Mouse (Mus musculus) embryonic facial prominence, embryonic 12.5 days (tissue): ENCODE results near the gene Pard6b. TPM values are rescaled to one million over a fixed set of nuclear protein-coding genes. Genes with fewer than 3 reads are reported as not detected.

Experiments used
- ATAC-seq: fragments of 200-750 bp; cut with Nextera tagmentation; 2 replicates; pipeline ENCODE4 v1.8.0; 2017; ENCODE audit not compliant: insufficient number of reproducible peaks, insufficient read depth, low FRiP score, low TSS enrichment
- H3K27ac ChIP-seq: fragments of 300-500 bp; sonication (generic); 2 replicates; pipeline ENCODE4 v1.5.1; 2016; ENCODE audit warnings: mild to moderate bottlenecking
- H3K27me3 ChIP-seq: fragments of 300-500 bp; sonication (generic); 2 replicates; pipeline ENCODE4 v1.6.1; 2016; ENCODE audit warnings: mild to moderate bottlenecking, moderate library complexity
- H3K36me3 ChIP-seq: fragments of 300-500 bp; sonication (generic); 2 replicates; pipeline ENCODE4 v1.6.1; 2016; ENCODE audit warnings: mild to moderate bottlenecking
- H3K4me1 ChIP-seq: fragments of 300-500 bp; sonication (generic); 2 replicates; pipeline ENCODE4 v1.6.1; 2016
- H3K4me2 ChIP-seq: fragments of 300-500 bp; sonication (generic); replicated peaks from 2 replicates; pipeline ENCODE4 v1.6.1; 2016; ENCODE audit warnings: mild to moderate bottlenecking, moderate library complexity
- H3K4me3 ChIP-seq: fragments of 300-500 bp; sonication (generic); 2 replicates; pipeline ENCODE4 v1.5.1; 2016; ENCODE audit warnings: mild to moderate bottlenecking
- H3K9ac ChIP-seq: fragments of 300-500 bp; sonication (generic); 2 replicates; pipeline ENCODE4 v1.6.1; 2016; ENCODE audit warnings: mild to moderate bottlenecking, moderate library complexity
- H3K9me3 ChIP-seq: fragments of 300-500 bp; sonication (generic); 2 replicates; pipeline ENCODE4 v1.6.1; 2016; ENCODE audit warnings: mild to moderate bottlenecking, moderate library complexity
- WGBS: fragments of 180-500 bp; shearing (Covaris S2); methylation state at CpG from one replicate; pipeline ENCODE4 v1.1.7; 2016; 5-methylcytosine and 5-hydroxymethylcytosine counted together
- polyA plus RNA-seq: library from polyadenylated mRNA; unstranded; fragments of >200 nt; fragmentation: Nextera tagmentation; extraction: Ambion mirVana; gene quantifications from 2 replicates; pipeline ENCODE4 v1.2.1, GENCODE M21; 2016

Pard6b gene
- polyA plus RNA-seq: 6.0 and 6.6 TPM in 2 replicates

DNA sequence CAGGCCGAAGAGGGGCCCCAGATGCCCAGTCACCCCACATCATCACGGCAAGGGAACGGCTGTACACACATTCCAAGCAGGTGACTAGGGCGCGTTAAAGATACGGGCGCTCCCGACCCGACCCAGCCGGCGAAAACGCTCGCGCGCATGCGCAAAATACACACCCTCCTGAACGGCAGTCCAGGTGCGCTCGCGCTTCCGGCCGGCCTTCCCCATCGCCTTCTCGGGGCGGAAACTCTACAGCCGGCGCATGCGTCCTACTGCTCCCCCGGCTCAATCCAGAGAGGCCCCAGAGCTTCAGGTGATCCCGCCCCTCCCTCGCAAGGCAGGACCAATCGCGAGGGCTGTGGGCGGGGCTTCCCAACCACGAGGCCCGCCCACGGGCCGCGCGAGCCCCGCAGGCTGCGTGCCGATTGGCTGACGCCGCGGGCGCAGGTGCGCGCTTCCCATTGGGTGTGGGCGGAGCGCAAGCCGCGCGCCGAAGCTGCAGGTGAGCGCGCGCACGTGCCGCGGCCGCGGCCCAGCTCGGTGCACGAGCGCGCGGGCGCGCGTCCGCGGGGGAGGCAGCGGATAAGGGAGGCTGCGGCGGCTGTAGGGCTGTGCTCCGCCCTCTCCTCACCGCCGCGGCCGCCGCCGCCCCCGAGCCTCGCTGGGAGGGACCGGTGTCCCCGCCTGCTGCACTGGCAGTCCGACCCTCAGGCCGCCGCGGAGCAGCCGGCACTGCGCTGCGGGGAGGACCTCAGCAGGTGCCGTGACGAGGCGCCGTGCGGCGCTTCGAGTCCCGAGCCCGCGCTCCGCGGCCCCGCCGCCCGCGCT, at the start of gene Pard6b:
Gene Pard6b, plus strand, starts transcription at position 574 of the 816 bp plus-strand sequence.
- H3K9me3 ChIP-seq: no peaks in the 10 kb centered on the region
- H3K36me3 ChIP-seq: no peaks in the 10 kb centered on the region
- H3K9ac ChIP-seq: peak within 1 kb of the TSS; percentile 66
- peak within 1 kb of the TSS; percentile 51 for H3K27ac ChIP-seq
- H3K4me2 ChIP-seq: peak within 1 kb of the TSS; percentile 95
- H3K27me3 ChIP-seq: peaks cover 28% of the 10 kb centered on the region
- WGBS: 1% methylated on average over 73 of the region's 110 CpGs
- peaks cover 7% of the 10 kb centered on the region; the same call in 1 of the 2 replicates for H3K4me1 ChIP-seq
- peak within 1 kb of the TSS; percentile 77 for H3K4me3 ChIP-seq
- peak; percentile 90 for ATAC-seq

DNA sequence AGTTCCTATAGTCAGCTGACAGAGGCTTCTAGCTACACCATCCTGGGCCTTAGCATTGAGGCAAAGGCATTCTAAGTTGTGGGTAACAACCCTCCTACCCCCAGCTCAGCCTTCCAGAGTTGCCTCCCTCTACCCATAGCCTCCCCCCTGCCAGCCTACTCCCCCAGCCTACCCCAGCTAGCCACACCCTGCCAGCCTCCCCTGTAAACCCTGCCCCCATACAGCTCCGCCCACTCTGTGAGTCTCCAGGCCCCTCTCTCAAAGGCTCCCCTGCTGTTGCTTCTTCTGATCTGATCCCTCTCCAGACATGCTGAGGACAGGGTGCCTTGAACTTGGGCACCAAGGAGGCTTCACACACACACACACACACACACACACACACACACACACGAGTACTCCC, 49.0 kb upstream of the Pard6b start:
- H3K4me1 ChIP-seq: no peaks in the 10 kb centered on the region
- H3K27ac ChIP-seq: no peak overlapping the region
- no peak overlapping the region for H3K9ac ChIP-seq
- peaks cover 5% of the 10 kb centered on the region; the same call in 1 of the 2 replicates for H3K9me3 ChIP-seq
- ATAC-seq: 0 out of 2 replicates have a peak, but pooled peaks have one; percentile 36
- no peak overlapping the region for H3K4me2 ChIP-seq
- H3K4me3 ChIP-seq: no peak overlapping the region
- 86% methylated on average over 2 of the region's 2 CpGs for WGBS
- H3K27me3 ChIP-seq: no peaks in the 10 kb centered on the region
- no peaks in the 10 kb centered on the region for H3K36me3 ChIP-seq

DNA sequence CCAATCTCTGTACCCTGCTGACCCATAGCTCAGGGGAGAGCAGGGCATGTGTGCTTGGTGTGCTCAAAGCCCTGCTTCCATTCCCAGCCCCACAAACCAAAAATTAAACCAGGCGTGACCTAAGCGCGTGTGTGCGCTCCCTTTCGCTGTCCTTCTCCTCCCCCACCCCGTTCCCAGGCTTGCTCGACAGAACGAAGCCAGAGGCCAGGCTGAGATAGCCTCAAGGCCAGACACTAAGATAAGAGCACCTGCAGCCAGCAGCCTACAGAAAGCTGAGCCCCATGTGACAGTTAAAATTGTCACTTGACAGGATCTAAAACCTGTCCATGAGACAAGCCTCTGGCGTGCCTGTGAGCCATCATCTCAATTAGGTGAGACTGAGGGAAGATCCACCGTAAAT, 46.9 kb upstream of the Pard6b start:
- Histone ChIP-seq H3K4me1 (no peaks in the 10 kb centered on the region), H3K9me3 (no peaks in the 10 kb centered on the region), H3K36me3 (no peaks in the 10 kb centered on the region), H3K4me2 (no peak overlapping the region), H3K9ac (no peak overlapping the region), H3K27ac (no peak overlapping the region), H3K4me3 (no peak overlapping the region), H3K27me3 (no peaks in the 10 kb centered on the region)
- no peak for ATAC-seq
- 58% methylated on average over 10 of the region's 10 CpGs for WGBS

- H3K4me3 ChIP-seq: no peak overlapping the region
- ATAC-seq: no peak
- no peak overlapping the region for H3K9ac ChIP-seq
- no peaks in the 10 kb centered on the region for H3K36me3 ChIP-seq
- no peaks in the 10 kb centered on the region for H3K9me3 ChIP-seq
- H3K27ac ChIP-seq: no peak overlapping the region
- H3K4me1 ChIP-seq: no peaks in the 10 kb centered on the region
- 85% methylated on average over 6 of the region's 6 CpGs for WGBS
- H3K27me3 ChIP-seq: no peaks in the 10 kb centered on the region
- H3K4me2 ChIP-seq: no peak overlapping the region
Measured at GRCm38 (mm10) chr2:168035907-168036306, 44.9 kb upstream of the Pard6b start.

DNA sequence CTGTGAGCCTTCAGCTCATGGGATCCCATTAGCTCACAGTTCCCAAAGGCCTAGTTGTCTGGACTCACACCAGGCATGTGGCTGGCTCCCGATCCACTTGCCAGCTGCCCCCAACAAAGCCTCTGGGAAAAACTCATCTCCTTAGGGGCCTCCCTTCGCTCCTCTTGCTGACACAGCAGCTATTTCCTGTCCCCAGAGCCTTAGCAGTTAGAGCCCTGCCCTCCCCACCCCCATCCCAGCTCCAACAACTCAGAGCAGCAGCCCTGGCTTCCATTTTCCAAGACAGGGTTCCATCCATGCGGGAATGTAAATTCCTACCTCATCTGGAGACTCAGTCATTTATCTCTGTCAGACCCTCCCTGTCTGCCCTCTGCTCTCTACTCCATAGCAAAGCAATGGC, 43.7 kb upstream of the Pard6b start:
- H3K27ac ChIP-seq: no peak overlapping the region
- no peak overlapping the region for H3K4me3 ChIP-seq
- H3K9ac ChIP-seq: no peak overlapping the region; the same call in 1 of the 2 replicates
- H3K9me3 ChIP-seq: no peaks in the 10 kb centered on the region
- H3K27me3 ChIP-seq: no peaks in the 10 kb centered on the region
- 42% methylated on average over 3 of the region's 3 CpGs for WGBS
- no peak for ATAC-seq
- H3K36me3 ChIP-seq: no peaks in the 10 kb centered on the region
- no peaks in the 10 kb centered on the region for H3K4me1 ChIP-seq
- no peak overlapping the region for H3K4me2 ChIP-seq

- Histone ChIP-seq H3K27me3 (no peaks in the 10 kb centered on the region), H3K9ac (no peak overlapping the region), H3K27ac (no peak overlapping the region), H3K4me2 (no peak overlapping the region), H3K4me3 (no peak overlapping the region), H3K36me3 (no peaks in the 10 kb centered on the region), H3K4me1 (peaks cover 8% of the 10 kb centered on the region), H3K9me3 (no peaks in the 10 kb centered on the region)
- ATAC-seq: no peak
- 29% methylated on average over 3 of the region's 3 CpGs for WGBS
Measured at GRCm38 (mm10) chr2:168040751-168041150, 40.1 kb upstream of the Pard6b start.

DNA sequence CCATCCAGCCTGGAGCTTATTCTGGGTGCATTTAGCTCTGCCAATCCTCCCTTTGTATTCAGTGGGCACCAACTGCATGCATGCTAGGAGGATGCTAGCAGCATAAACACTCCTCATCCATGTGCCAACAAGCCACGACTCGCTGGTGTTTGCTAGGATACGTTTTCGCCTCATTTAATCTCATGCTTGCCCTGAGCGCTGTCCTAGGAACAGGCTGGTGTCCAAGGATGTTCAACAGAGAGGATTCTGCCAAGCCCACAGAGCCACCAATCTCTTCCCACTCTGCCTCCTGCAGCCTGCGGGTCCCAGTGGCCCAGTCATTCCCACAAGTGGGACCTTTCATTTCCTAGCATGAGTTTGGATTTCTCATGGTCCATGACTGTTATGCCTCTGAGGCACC, 38.8 kb upstream of the Pard6b start:
- no peak overlapping the region for H3K9ac ChIP-seq
- WGBS: 80% methylated on average over 6 of the region's 6 CpGs
- no peak overlapping the region for H3K27ac ChIP-seq
- no peak overlapping the region for H3K4me3 ChIP-seq
- H3K9me3 ChIP-seq: no peaks in the 10 kb centered on the region
- no peak for ATAC-seq
- peaks cover 14% of the 10 kb centered on the region for H3K4me1 ChIP-seq
- no peaks in the 10 kb centered on the region for H3K27me3 ChIP-seq
- no peaks in the 10 kb centered on the region for H3K36me3 ChIP-seq
- no peak overlapping the region for H3K4me2 ChIP-seq

GRCm38 (mm10) chr2:168044681-168045287, 36.0 kb upstream of the Pard6b start:
- Histone ChIP-seq H3K4me3 (no peak overlapping the region), H3K4me1 (peaks cover 24% of the 10 kb centered on the region), H3K9me3 (no peaks in the 10 kb centered on the region), H3K27me3 (peaks cover 12% of the 10 kb centered on the region), H3K9ac (no peak overlapping the region), H3K36me3 (no peaks in the 10 kb centered on the region), H3K4me2 (no peak overlapping the region), H3K27ac (no peak overlapping the region)
- no peak for ATAC-seq
- 74% methylated on average over 10 of the region's 10 CpGs for WGBS

GRCm38 (mm10) chr2:168045357-168045756, 35.4 kb upstream of the Pard6b start:
- no peak overlapping the region for H3K4me2 ChIP-seq

DNA sequence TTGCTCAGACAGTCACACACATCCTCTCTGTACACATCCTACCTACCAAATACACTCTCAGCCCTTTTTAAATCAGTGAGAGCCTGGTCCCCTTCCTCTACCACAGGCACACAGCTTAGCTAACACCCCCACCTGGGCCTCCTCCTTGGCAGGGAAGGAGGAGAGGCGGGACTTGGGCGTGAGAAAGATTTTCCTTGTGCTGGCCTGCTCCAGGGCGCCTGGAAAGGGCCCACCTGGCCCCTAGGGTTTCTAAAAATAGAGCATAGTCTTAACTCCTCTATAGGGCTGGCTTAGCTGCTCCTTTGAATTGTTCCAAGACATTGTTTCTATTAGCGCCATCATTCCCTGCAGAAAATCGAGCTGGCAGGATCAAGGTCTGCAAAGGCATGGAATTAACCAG, 35.0 kb upstream of the Pard6b start:
- ATAC-seq: no peak; the same call in 1 of the 2 replicates

More at GRCm38 (mm10) chr2:168045357-168045756, 35.4 kb upstream of the Pard6b start:
- no peak overlapping the region for H3K4me3 ChIP-seq
- H3K9ac ChIP-seq: no peak overlapping the region
- no peaks in the 10 kb centered on the region for H3K9me3 ChIP-seq
- 61% methylated on average over 13 of the region's 13 CpGs for WGBS
- no peak for ATAC-seq
- H3K27ac ChIP-seq: peak overlapping the region; percentile 74; the same call in 1 of the 2 replicates
- H3K4me1 ChIP-seq: peaks cover 26% of the 10 kb centered on the region
- H3K27me3 ChIP-seq: peaks cover 16% of the 10 kb centered on the region
- no peaks in the 10 kb centered on the region for H3K36me3 ChIP-seq

DNA sequence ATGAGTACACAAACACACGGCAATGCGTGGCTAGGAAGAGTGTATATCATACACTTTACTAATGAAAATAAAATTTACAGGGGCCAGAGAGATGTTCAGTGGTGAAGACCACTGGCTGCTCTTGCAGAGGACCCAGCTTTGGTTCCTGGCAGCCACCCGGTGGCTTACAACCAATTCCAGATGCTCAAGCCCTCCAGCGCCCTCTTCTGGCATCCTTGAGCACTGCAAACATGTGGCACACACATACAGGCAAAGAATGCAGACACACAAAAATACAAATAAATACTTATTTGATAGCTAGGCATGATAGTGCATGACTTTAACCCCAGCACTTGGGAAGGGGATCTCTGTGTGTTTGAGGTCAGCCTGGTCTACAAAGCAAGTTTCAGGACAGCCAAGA, 34.3 kb upstream of the Pard6b start:
- H3K4me2 ChIP-seq: no peak overlapping the region
- H3K27ac ChIP-seq: peak overlapping the region; percentile 74; the same call in 1 of the 2 replicates
- WGBS: 66% methylated on average over 4 of the region's 4 CpGs

More for the DNA sequence above, 35.0 kb upstream of the Pard6b start:
- no peaks in the 10 kb centered on the region for H3K9me3 ChIP-seq
- no peak overlapping the region for H3K4me2 ChIP-seq
- H3K27ac ChIP-seq: peak overlapping the region; percentile 74
- H3K4me1 ChIP-seq: peaks cover 30% of the 10 kb centered on the region
- H3K27me3 ChIP-seq: peaks cover 18% of the 10 kb centered on the region
- no peak overlapping the region; the same call in 1 of the 2 replicates for H3K9ac ChIP-seq
- no peak overlapping the region for H3K4me3 ChIP-seq
- no peaks in the 10 kb centered on the region for H3K36me3 ChIP-seq
- WGBS: 17% methylated on average over 5 of the region's 5 CpGs

More for the DNA sequence above, 34.3 kb upstream of the Pard6b start:
- H3K4me1 ChIP-seq: peaks cover 31% of the 10 kb centered on the region
- no peaks in the 10 kb centered on the region for H3K9me3 ChIP-seq
- no peak for ATAC-seq
- H3K4me3 ChIP-seq: no peak overlapping the region
- H3K27me3 ChIP-seq: peaks cover 23% of the 10 kb centered on the region
- H3K36me3 ChIP-seq: no peaks in the 10 kb centered on the region
- H3K9ac ChIP-seq: no peak overlapping the region
